Mouse (Mus musculus) ES-E14 (cell line): ENCODE data around the gene Opalin. TPM values are rescaled to one million over a fixed set of nuclear protein-coding genes. Genes with fewer than 3 reads are reported as not detected.

ENCODE experiments used
- DNase-seq: peaks from one replicate; pipeline ENCODE4 v3.0.0-alpha.2; 2013; ENCODE audit warnings: low read depth, low spot score
- H3K27ac ChIP-seq: 2 replicates; pipeline ENCODE4 v1.5.1; 2012; ENCODE audit warnings: low read depth, mild to moderate bottlenecking, low read length, moderate library complexity, mixed read lengths; ENCODE audit not compliant: poor library complexity, insufficient read depth, severe bottlenecking
- H3K36me3 ChIP-seq: 2 replicates; pipeline ENCODE4 v1.6.1; 2012; ENCODE audit warnings: mild to moderate bottlenecking, low read length, moderate library complexity, mixed read lengths; ENCODE audit not compliant: control insufficient read depth, poor library complexity, insufficient read depth, severe bottlenecking
- H3K4me1 ChIP-seq, 2 experiments: fragments of 150-350 bp in 1 of 2; sonication (generic) in 1 of 2; 2 replicates each; pipeline ENCODE4 v1.6.1; 2012; ENCODE audit warnings: low read length in 2 of 2, mild to moderate bottlenecking in 1 of 2, mixed read lengths in 1 of 2; ENCODE audit not compliant: control insufficient read depth in 2 of 2, insufficient read depth in 2 of 2, poor library complexity in 1 of 2
- H3K4me3 ChIP-seq, 2 experiments: fragments of 150-350 bp in 1 of 2; sonication (generic) in 1 of 2; 2 replicates each; pipeline ENCODE4 v1.5.1; 2012; ENCODE audit warnings: low read length in 2 of 2, low read depth in 1 of 2, mild to moderate bottlenecking in 1 of 2, mixed read lengths in 1 of 2; ENCODE audit not compliant: insufficient read depth in 1 of 2, poor library complexity in 1 of 2, severe bottlenecking in 1 of 2
- H3K9ac ChIP-seq: 2 replicates; pipeline ENCODE4 v1.6.1; 2012; ENCODE audit warnings: low read depth, mild to moderate bottlenecking, low read length, mixed read lengths; ENCODE audit not compliant: poor library complexity, insufficient read depth, severe bottlenecking
- H3K9me3 ChIP-seq: fragments of 150-350 bp; sonication (generic); 2 replicates; pipeline ENCODE4 v1.6.1; 2012; ENCODE audit warnings: low read depth, mild to moderate bottlenecking, low read length; ENCODE audit not compliant: control insufficient read depth, insufficient read depth
- CHD2 ChIP-seq: IDR thresholded peaks from 2 replicates; pipeline ENCODE4 v1.6.1; 2014; ENCODE audit warnings: mild to moderate bottlenecking, low read depth, low read length, inconsistent platforms
- HCFC1 ChIP-seq: IDR thresholded peaks from 2 replicates; pipeline ENCODE4 v1.6.1; 2012; ENCODE audit warnings: low read length, inconsistent platforms, borderline replicate concordance; ENCODE audit not compliant: insufficient read depth
- MAFK ChIP-seq: IDR thresholded peaks from 2 replicates; pipeline ENCODE4 v1.6.1; 2014; ENCODE audit warnings: mild to moderate bottlenecking, low read depth, low read length, inconsistent platforms; ENCODE audit not compliant: insufficient read depth
- ZC3H11A ChIP-seq: IDR thresholded peaks from 2 replicates; pipeline ENCODE4 v1.6.1; 2012; ENCODE audit warnings: low read depth, mild to moderate bottlenecking, inconsistent platforms, low read length, borderline replicate concordance
- ZNF384 ChIP-seq: IDR thresholded peaks from 2 replicates; pipeline ENCODE4 v1.6.1; 2012; ENCODE audit warnings: low read depth, low read length, inconsistent platforms
- in situ Hi-C, 2 experiments: fragments of 600-800 bp; cut with MboI; formaldehyde crosslinking; loops; one replicate each; pipeline ENCODE4 v1.15.1; 2025; ENCODE audit warnings: low sequenced_read_pairs in 2 of 2, inconsistent platforms in 1 of 2; ENCODE audit not compliant: unreplicated experiment in 2 of 2
- total RNA-seq: library from RNA; depleted of rRNA; stranded (reverse); fragments of 300-350 nt; gene quantifications from 2 replicates; pipeline ENCODE4 v1.2.3, GENCODE M21; 2012

Opalin gene
- total RNA-seq, 1 experiment: not detected

DNA sequence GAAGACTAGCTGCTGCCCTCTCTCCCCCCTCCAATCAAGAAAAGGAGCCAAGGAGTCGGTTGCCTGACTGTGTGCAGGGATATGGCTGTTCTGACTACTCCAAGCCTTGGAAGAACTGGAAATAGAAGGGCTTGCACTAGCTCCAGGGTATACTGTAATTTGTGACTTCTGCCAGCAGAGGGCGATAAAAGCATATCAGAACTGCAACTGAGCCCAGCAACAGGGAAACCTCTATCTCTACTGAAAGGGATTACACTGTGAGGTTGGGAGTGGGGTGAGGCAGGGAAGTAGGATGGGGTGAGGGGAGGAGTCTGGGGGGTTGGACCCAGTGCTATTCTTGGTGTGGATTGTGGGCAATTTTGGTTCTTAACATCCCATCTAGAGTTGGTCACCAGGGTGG lies 9.8 kb upstream of the Opalin start:
- no peaks in the 10 kb centered on the region for H3K36me3 ChIP-seq
- no peak overlapping the region for H3K27ac ChIP-seq
- no peak overlapping the region for H3K4me3 ChIP-seq
- in situ Hi-C loops: no loop called here
- no peak for TF ChIP-seq CHD2
- peak; percentile 73 for TF ChIP-seq ZC3H11A
- peak; percentile 75 for DNase-seq
- no peak overlapping the region for H3K9ac ChIP-seq
- no peaks in the 10 kb centered on the region for H3K9me3 ChIP-seq
- H3K4me1 ChIP-seq: no peaks in the 10 kb centered on the region

DNA sequence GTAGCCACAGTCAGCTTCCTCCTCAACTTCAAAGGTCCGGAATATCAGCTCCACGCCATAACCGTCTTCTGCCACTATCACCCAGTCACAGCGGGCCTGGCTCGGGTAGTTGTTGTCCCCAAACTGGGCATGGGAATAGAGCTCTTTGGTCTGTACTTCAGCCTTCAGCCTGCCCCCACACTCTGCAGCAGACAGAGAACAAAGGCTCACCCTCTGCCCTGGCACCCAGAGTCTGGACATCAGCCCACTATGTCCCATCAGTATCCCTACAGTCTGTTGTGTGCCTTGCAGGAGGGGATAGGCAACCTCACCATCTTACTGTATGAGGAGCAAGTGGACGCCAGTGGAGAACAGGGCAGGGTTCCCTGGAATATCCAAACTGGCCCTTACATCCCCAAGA lies 9.4 kb upstream of the Opalin start:
- no peak for TF ChIP-seq CHD2
- TF ChIP-seq ZNF384: no peak
- no peak for TF ChIP-seq ZC3H11A
- H3K27ac ChIP-seq: no peak overlapping the region
- no peak overlapping the region for H3K9ac ChIP-seq
- H3K4me1 ChIP-seq: no peaks in the 10 kb centered on the region
- in situ Hi-C loops: no loop called here
- no peak for DNase-seq
- no peak overlapping the region for H3K4me3 ChIP-seq
- H3K36me3 ChIP-seq: no peaks in the 10 kb centered on the region
- no peaks in the 10 kb centered on the region for H3K9me3 ChIP-seq

DNA sequence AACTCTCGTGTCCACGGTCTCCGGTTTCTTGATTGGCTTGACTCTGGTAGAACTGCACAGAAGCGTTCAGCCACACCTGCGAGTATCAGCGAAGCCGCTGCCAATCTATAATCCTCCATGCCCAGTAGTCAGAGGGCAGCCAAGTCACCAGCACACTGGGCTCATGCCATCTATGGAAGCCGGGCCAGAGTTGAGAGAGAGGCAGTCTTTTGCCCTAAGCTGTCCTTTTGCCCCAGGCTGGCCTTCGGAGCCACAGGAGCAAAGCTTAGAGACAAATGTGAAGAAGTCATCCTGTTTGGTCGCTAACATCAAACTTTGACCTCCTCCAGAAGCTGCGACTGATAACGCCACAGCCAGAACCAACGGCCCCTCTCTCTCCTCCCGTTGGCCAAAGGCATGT lies 6.7 kb upstream of the Opalin start:
- Histone ChIP-seq H3K36me3 (no peaks in the 10 kb centered on the region), H3K27ac (no peak overlapping the region), H3K9me3 (no peaks in the 10 kb centered on the region), H3K9ac (no peak overlapping the region), H3K4me1 (no peaks in the 10 kb centered on the region), H3K4me3 (no peak overlapping the region)
- in situ Hi-C loops: no loop called here
- TF ChIP-seq CHD2 (no peak), MAFK (no peak), ZC3H11A (no peak), HCFC1 (no peak), ZNF384 (no peak)
- DNase-seq: no peak

DNA sequence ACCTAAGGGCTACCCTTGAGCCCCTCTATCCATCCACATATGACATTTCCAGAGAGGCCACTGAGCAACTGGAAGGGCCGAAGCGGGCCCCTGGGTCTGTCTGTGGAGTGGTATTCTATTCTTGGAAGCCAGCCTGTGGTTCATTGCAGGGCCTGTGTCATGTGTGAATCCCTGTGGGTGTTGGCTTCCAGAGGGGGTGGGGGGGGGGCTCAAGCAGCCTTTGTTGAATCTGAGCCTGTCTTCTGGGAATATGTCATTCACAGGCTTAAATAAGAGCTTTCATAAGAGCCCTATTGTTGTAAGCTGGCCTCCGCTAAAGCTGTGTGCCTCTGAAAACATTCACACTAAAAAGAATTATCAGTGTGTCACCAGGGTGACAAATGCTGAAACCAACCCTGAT lies 4.7 kb upstream of the Opalin start:
- Histone ChIP-seq H3K4me3 (no peak overlapping the region), H3K4me1 (no peaks in the 10 kb centered on the region), H3K9me3 (no peaks in the 10 kb centered on the region), H3K36me3 (no peaks in the 10 kb centered on the region), H3K9ac (no peak overlapping the region), H3K27ac (no peak overlapping the region)
- TF ChIP-seq HCFC1 (no peak), ZC3H11A (no peak), ZNF384 (no peak), MAFK (no peak), CHD2 (no peak)
- in situ Hi-C loops: no loop called here
- no peak for DNase-seq

DNA sequence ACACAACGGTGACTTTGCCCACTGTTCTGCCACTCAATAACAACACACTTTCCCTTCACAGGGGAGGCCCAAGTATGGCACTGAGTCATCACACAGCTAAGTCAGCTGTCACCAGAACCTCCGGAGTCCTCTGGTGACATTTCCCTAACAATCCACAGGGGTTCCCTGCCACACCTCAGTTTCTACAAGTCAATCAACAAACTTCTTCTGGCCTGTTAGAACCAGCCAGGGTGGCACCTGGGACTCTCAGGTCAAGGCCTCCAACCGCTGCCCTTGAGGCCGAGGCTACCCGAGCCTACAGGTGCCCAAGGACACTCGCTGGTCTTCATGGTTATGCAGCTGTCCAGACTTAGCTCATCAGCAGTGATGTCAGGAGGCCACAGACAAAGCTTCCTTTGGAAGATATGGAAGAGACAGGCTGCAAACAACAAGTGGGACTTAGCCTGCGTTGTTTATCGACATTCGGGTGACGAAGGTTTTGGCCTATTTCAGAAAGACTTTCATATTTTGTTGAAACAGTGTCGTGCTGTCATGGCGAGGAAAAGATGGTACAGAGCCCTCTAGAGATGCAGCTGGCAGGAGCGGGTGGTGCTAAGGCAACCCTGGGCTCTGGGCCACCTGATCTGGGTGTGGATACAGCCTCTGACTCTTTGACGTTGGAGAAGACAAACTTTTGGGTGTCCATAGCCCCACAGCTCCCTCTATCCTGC lies 3.0 kb downstream of the Opalin start:
- Histone ChIP-seq H3K9ac (no peak overlapping the region), H3K36me3 (no peaks in the 10 kb centered on the region), H3K9me3 (no peaks in the 10 kb centered on the region), H3K4me3 (no peak overlapping the region), H3K27ac (no peak overlapping the region), H3K4me1 (no peaks in the 10 kb centered on the region)
- TF ChIP-seq ZNF384 (no peak), HCFC1 (no peak), ZC3H11A (no peak), MAFK (no peak), CHD2 (no peak)
- DNase-seq: no peak
- in situ Hi-C loops: no loop called here
